Mouse (Mus musculus): ENCODE measurements around the gene Arf6.
A peak's percentile ranks its signal among the peaks of the same experiment; 100 is the strongest.
"Not testable (repeated sequence)": the region's sequence is repeated elsewhere in the genome, so short reads cannot be mapped to it uniquely, and the experiment has no call there.

Gene Arf6

GRCm38 (mm10) chr12:69371854-69372671 lies at the start of gene Arf6, which contains the start of gene Gm9887:
Gene Arf6, plus strand, starts transcription at chr12:69372150.
Gene Gm9887, minus strand, starts transcription at chr12:69372458.
- peak; percentile 95 for DNase-seq (ENCODE audit: low spot score)

- no peak for DNase-seq (ENCODE audit: low spot score)
Observed at GRCm38 (mm10) chr12:69331187-69331586, 40.8 kb upstream of the Arf6 start.

GRCm38 (mm10) chr12:69332147-69332546 lies 39.8 kb upstream of the Arf6 start:
- no peak for DNase-seq (ENCODE audit: low spot score)

GRCm38 (mm10) chr12:69333547-69333946 lies 38.4 kb upstream of the Arf6 start:
- DNase-seq (ENCODE audit: low spot score) = peak; percentile 11

- no peak for DNase-seq (ENCODE audit: low spot score)
Observed at GRCm38 (mm10) chr12:69349928-69350327, 22.0 kb upstream of the Arf6 start.

- DNase-seq (ENCODE audit: low spot score) = no peak
Observed at GRCm38 (mm10) chr12:69351685-69352084, 20.3 kb upstream of the Arf6 start.

GRCm38 (mm10) chr12:69356546-69357299 lies 15.2 kb upstream of the Arf6 start, which contains the start of gene Nemf:
Gene Nemf, minus strand, starts transcription at chr12:69357165.
- DNase-seq (ENCODE audit: low spot score) = peak; percentile 75

GRCm38 (mm10) chr12:69357300-69357646 lies 14.7 kb upstream of the Arf6 start:
- DNase-seq (ENCODE audit: low spot score) = no peak

GRCm38 (mm10) chr12:69360655-69360996 lies 11.3 kb upstream of the Arf6 start:
- peak; percentile 44 for DNase-seq (ENCODE audit: low spot score)

GRCm38 (mm10) chr12:69360997-69361899 lies 10.7 kb upstream of the Arf6 start:
- peak; percentile 100 for DNase-seq (ENCODE audit: low spot score)

- DNase-seq (ENCODE audit: low spot score) = no peak
Observed at GRCm38 (mm10) chr12:69361919-69362318, 10.0 kb upstream of the Arf6 start.

GRCm38 (mm10) chr12:69362388-69362787 lies 9.6 kb upstream of the Arf6 start:
- DNase-seq (ENCODE audit: low spot score) = no peak

GRCm38 (mm10) chr12:69363110-69363509 lies 8.8 kb upstream of the Arf6 start:
- not testable (repeated sequence) for DNase-seq (ENCODE audit: low spot score)

- peak; percentile 77 for DNase-seq (ENCODE audit: low spot score)
Observed at GRCm38 (mm10) chr12:69363899-69364762, 7.8 kb upstream of the Arf6 start.

GRCm38 (mm10) chr12:69365757-69366156 lies 6.2 kb upstream of the Arf6 start:
- DNase-seq (ENCODE audit: low spot score) = no peak

GRCm38 (mm10) chr12:69366424-69366823 lies 5.5 kb upstream of the Arf6 start:
- no peak for DNase-seq (ENCODE audit: low spot score)

- no peak for DNase-seq (ENCODE audit: low spot score)
Observed at GRCm38 (mm10) chr12:69367557-69367956, 4.4 kb upstream of the Arf6 start.

- DNase-seq (ENCODE audit: low spot score) = no peak
Observed at GRCm38 (mm10) chr12:69370936-69371335, 1.0 kb upstream of the Arf6 start.

- DNase-seq (ENCODE audit: low spot score) = peak; percentile 74
Observed at GRCm38 (mm10) chr12:69371421-69371853, 513 bp upstream of the Arf6 start.

- peak; percentile 32 for DNase-seq (ENCODE audit: low spot score)
Observed at GRCm38 (mm10) chr12:69372731-69373331, 881 bp downstream of the Arf6 start.
